Mouse (Mus musculus): Measurements from ENCODE around the gene Nup98.

Nup98 gene

DNA sequence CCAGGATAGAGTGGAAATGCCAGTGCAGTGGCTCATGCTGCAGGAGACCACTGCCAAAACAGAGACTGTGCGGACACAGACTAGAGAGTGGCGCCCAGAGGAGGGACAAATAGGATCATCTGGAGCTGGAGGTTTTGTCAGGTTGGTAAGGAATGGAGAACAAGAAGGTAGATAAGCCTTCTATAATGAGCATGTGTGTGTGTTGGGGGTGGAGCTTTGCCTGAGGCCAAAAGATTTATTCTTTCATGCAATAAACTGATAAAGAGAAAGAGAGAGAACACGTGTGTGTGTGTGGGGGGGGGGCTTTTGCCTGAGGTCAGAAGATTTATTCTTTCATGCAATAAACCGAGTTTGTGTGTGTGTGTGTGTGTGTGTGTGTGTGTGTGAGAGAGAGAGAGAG, 23.1 kb upstream of the Nup98 start:
- in situ Hi-C loops (cut with MboI; ENCODE audit: low sequenced_read_pairs), result no loop called here

DNA sequence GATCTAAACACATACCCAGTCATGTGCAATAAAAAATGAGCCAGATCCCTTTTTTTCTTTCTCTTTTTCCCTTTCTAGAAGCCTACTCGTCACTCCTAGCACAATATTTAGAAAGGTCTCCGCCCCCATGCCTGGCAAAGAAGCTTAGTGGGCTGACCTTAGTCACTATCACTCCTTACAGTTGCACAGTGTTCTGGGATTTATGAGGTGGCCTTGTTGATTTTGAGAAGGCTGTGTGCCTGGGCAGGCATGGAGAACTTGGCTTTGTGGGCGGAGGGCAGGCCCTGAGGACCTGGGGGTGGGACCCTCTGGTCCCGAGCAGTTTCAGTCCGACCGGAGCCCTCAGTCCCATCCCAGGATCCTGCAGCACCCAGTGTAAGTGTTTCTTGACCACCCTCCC, 19.8 kb upstream of the Nup98 start:
- in situ Hi-C loops (cut with MboI; ENCODE audit: low sequenced_read_pairs), result no loop called here

DNA sequence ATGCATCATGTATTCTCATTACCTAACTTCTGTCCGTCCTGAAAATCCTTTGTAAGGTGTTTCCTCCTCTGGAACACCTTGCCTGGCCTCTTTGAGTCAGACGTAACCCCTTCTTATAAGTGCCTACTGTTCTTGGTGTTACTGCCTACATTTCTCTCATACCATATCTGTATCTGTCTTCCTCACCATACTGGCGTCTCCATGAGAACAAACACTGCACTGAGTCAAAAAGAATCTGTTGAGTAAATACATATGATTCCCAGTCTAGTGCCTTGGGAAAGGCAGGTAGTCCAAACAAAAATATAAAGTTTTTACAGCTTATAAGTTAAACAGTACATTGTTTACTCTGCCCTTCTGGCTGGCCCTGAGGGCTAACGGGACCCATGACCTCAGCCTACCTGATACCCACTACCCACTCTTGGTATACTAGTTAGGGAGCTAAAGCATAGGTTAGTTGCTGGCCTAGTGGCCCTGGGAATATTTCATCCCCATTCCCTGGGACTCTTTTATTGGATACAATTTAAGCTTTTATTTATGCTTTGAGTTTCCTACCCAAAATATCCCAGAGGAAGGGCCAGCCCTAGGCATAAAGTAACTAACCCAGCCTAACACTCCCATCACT, 18.2 kb upstream of the Nup98 start:
- in situ Hi-C loops (cut with MboI; ENCODE audit: low sequenced_read_pairs), result no loop called here

DNA sequence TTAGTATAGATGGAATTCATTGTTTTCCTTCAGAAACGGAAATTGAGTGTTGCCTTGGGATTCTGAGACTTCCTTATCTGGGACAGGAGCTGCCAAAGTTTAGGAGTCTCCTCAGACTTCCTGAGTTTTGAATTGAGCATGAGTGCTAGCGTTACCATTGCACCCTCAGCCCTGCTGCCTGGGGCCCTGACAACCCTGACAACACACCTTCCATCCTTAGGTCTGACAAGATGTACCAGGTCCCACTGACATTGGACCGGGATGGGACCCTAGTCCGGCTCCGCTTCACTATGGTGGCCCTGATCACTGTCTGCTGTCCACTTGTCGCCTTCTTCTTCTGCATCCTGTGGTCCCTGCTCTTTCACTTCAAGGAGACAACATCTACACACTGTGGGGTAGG, 16.1 kb upstream of the Nup98 start:
- in situ Hi-C loops (cut with MboI; ENCODE audit: low sequenced_read_pairs), result no loop called here

DNA sequence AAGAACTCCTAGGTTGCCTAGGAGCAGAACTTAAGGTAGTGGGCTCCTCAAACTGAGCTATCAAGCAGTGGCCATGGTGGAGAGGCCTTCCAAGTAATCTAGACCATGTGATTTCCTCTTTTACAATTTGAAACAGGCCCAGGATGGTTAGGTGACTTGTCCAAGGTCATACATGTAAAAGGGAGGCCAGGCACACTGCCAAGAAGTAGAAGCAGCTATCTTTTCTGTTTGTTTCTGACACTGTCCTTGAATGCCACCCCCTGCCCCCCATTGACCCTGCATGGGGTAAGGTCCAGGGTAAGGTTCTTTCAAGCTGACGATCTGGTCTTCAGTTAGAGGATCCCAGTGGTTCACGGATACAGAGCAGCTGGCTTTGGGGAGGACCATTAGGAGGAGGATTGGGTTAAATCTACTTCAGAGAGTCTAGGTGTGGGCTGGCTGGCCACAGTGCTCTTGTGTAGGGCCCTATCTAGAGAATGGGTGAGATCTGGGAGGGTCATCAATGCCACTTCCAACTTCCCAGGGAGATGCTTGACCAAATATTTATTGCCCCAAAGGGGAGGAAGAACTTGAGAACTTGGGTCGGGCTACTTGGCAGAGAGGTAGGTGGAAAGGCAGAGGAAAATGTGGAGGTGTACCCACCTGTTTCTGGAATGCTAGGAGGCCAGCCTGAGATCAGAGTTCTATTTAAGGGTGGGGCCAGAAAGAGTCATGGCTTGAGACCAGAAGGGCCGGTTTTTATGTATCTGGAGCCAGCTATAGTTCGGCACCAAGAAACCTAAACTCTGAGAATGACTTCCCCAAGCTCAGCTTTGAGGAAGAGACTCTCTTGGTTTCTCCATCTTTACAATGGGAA, 14.1 kb upstream of the Nup98 start:
- in situ Hi-C loops (cut with MboI; ENCODE audit: low sequenced_read_pairs), result no loop called here

DNA sequence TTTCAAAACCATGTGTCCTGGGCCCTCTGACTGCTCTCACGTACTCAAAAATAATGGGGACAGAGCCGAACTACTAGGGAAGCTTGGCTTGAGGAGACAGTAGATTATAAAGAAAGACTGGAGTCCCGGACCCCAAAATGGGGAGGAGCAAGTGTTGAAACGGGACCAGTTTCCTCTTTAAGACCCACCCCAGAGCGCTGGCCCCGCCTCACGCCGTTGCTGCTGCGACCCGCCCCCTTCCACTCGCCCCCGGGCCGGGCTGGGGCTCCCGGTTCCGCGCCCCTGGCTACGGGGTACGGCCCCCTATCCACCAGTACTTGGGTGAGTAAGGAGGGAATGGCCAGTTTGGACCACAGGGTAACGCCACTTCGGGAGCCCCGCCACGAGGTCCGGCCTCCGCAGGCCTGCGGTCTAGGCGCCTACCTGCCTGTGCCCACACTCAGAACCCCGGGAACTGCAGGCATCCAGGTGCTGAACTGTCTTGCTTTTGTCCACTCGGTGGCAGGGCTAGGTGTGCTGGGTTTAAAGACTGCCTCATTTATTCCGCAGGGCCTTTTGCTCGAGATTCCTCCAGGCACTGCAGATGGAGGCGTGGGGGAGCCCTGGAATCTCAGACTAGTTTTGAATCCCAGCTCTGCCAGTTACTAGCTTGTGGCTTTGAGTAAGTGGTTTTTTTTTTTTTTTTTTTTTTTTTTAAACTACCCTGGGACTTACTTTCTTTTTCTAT, 13.0 kb upstream of the Nup98 start:
- in situ Hi-C loops (cut with MboI; ENCODE audit: low sequenced_read_pairs), result no loop called here

DNA sequence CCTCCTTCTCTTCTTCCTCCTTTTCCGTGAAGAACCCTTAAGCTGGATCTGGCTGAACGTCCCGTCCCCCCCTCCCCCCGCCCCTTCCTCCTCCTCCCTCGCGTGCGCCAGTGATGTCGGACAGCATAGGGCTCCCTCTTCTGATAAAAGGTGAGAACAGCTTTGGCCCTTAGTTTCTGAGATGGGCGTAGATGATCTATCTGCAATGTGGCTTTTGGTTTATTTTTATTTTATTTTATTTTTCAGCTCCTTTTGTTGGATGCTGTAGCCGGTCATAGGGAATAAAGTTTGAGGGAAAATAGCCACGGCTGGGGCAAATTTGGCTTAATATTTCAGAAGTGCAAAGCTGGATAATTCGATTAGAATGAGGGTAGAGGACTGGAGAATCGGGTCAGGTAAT, 12.4 kb upstream of the Nup98 start:
- in situ Hi-C loops (cut with MboI; ENCODE audit: low sequenced_read_pairs), result no loop called here

DNA sequence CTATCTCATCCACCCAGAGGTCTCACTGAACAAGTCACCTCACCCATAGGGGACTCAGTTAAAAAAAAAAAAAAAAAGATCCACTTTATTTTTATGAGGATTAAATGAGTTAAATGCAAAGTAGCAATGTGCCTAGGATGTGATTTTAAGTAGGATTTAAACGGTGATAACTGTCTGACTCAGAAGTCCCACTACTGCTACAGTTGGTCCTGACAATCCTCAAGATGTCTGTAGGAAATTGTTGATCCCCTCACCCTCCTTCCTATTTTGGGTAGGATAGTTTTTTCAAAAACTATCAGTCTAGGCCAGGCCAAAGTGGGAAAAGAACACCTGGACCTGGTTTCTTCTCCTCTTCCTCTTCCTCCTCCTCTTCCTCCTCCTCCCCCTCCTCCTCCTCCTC, 11.9 kb upstream of the Nup98 start:
- in situ Hi-C loops (cut with MboI; ENCODE audit: low sequenced_read_pairs), result no loop called here

DNA sequence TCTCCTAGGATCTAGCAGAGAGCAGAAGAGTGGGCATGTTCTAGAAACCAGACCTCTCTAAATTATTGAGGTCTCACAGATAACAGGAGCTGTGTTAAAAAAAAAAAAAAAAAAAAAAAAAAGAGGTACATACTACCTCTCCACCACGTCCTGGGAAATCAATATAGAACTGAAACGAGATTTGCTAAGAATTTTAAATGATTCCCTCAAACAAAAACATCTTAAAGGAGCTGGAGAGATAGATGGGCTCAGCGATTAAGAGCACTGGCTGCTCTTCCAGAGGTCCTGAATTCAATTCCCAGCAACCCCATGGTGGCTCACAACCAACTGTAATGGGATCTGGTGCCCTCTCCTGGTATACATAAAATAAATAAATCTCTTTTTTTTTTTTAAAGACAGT, 1.1 kb upstream of the Nup98 start:
- in situ Hi-C loops (cut with MboI; ENCODE audit: low sequenced_read_pairs), result no loop called here

DNA sequence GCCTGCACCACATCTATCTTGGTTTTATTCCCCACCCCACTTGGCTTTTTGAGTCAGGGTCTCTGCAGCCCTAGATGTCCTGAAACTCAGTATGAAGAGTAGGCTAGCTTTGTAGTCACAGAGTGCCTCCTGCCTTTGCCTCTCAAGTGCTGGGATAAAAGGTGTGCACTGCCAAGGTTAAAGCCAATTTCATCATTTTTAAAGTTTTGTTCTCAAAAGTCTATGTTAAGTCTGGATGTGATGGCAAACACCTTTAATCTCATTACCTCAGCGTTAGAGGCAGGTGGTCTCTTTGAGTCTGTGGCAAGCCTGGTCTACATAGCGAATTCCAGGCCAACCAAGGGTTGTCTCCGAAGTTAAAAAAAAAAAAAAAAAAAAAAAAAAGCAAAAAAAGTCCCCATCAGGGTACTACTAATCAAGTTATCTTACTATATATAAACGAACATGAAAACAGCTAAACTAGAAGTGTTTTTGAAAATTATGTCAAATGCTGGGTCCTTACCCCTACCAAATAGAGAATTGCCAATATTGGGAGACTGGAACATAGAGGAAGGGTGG, 1.1 kb downstream of the Nup98 start:
- in situ Hi-C loops (cut with MboI; ENCODE audit: low sequenced_read_pairs), result no loop called here

DNA sequence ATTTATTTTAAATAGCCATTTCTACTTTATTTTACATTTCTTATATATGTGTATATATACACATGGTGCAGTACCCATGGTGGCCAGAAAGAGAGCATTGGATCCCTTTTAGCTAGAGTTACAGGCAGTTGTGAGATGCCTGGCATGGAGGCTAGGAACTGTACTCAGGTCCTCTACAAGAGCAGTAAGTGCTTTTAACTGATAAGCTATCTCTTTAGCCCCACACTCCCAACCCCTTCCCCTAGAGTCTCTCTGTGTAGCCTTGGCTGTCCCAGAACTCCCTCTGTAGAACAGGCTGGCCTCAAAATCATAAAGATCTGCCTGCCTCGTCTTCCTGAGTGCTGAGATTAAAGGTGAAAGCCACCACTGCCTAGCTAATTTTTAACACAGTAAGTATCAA, 4.3 kb downstream of the Nup98 start:
- in situ Hi-C loops (cut with MboI; ENCODE audit: low sequenced_read_pairs), result no loop called here

DNA sequence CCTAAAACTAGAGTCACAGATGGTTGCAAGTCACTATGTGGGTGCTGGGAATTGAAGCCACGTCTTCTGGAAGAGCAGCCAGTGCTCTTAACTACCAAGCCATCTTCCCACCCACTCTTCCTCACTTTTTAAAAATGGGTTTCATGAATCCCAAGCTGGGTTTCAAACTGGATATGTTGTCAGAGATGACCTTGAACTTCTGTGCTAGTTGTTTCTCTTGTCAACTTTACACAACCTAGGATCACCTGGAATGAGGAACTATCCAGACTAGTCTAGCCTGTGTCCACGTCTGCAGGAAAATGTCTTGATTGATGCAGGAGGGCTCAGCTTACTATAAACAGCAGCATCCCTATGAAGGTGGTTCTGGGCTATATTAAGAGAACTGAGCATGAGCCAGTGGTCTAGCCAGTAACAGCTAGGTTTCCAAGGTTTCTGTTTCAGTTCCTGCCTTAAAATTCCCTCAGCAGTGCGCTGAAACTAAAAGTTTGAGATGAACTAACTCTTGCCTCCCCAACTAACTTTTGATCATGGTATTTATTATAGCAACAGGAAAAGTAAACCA, 5.6 kb downstream of the Nup98 start:
- in situ Hi-C loops (cut with MboI; ENCODE audit: low sequenced_read_pairs), result no loop called here

DNA sequence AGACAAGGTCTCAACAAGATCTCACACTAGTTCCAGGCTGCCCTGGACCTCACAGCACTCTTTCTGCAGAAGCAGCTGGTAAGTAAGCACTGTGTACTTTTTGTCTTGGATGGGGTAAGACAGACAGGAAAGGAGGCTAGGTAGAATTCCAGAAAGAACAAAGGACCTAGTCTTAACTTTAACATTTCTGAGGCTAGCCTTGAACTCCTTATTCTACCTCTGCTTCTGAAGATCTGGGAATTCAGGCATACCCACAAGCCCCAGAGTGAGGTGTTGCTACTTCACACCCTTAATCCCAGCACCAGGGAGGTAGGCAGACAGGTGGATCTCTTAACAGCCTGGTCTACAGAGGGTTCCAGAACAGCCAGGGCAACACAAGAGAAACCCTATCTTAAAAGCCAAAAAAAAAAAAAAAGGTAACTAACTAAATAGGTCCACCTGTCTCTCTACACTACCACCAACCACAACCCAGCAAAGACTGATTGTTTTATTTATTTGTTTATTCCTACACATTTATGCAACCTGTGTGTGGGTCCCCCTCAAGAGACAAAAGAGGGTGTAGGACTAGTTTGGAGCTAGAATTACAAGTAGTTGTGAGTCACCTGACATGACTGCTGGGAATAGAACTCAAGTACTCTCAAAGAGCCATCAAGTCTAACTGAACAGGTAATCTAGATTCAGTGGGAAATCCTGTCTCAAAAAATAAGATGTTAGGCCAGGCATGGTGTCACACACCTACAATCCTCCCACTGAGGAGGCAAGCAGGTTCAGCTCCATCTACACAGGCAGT, 8.8 kb downstream of the Nup98 start:
- in situ Hi-C loops (cut with MboI; ENCODE audit: low sequenced_read_pairs), result no loop called here

DNA sequence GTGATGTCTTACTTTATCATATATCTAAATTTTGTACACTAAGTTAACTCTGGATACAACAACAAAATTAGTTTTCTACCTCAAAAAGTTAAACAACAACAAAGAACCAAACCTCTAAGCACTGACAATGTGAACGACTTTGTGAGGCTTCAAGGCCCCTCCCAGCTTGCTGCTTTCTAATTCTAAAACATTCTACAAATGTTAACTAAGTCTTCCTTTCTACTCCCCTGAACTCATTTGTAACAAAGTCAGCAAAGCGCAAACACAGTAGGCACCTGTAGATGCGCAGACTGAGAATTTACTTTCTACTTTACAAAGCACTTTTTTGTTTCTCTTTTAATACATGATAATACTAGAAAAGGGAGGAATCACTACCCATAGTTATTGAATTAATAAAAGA, 9.4 kb downstream of the Nup98 start:
- in situ Hi-C loops (cut with MboI; ENCODE audit: low sequenced_read_pairs), result no loop called here

DNA sequence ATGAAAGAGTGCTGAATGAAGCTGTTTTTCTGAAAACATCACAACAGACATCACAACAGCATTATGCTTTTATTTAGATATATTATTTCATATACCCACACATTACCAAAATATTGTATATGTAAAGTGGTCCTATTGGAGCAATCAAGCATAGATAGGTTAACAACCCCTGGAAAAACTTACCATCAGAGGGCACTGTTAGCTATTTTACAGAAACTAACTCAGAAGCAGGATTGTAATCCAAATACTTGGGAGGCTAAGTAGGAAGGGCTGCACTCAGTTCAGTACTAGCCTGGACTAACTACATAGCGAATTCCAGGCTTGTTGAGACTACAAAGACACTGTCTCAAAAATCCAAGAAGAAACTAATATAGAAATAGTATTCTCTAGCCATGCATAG, 17.6 kb downstream of the Nup98 start:
- in situ Hi-C loops (cut with MboI; ENCODE audit: low sequenced_read_pairs), result no loop called here

DNA sequence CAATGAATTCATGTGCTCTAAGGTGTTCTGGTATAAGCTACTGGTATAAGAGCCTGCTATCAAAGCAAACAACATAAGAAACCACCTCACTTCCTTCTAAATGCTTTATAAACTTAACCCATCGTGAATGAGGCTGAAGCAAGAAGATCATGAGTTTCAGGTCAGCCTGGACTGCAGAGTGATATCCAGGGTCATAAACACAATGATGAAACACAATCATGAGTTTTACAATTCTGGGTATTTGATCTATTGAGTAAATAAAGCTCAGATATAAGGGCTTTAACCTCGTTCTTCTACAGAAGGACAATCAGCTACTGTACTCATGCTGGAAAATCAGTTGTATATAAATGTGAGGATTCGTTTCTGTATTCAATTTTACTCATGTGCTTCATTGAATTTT, 26.1 kb downstream of the Nup98 start:
- in situ Hi-C loops (cut with MboI; ENCODE audit: low sequenced_read_pairs), result no loop called here

DNA sequence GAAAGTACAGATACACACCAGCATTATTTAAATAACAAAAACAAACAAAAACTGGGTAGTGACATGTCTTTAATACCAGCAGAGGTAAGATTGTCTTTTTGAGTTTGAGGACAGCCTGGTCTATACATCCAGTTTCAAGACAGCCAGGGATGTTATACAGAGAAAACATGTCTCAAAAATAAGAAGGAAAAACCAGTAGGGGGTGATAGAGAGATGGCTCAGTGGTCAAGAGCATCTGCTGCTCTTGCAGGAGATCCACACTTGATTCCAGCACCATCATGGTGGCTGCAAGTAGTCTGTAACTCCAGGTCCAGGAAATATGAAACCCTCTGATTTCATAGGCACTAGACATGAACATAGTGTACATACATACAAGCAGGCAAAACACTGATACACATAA, 39.7 kb downstream of the Nup98 start:
- in situ Hi-C loops (cut with MboI; ENCODE audit: low sequenced_read_pairs), result no loop called here

DNA sequence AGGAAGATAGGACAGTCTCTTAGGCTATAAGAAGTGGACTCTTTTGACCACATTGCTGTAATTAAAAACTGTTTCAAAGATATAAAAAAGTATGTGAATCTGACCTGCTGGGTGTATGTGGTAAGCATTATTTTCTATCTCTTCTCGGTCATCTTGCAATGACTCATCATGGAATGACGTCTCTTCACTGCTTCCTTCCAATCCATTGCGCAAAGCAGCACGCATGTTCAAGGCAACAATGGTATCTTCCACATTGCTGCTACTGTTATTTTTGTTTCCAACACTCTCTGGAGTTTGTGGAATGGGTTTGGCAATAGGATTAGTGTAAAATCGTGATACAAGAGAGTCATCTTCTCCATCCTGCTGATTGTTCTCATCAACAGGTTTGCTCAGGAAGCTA, 56.3 kb downstream of the Nup98 start:
- in situ Hi-C loops (cut with MboI; ENCODE audit: low sequenced_read_pairs), result no loop called here

DNA sequence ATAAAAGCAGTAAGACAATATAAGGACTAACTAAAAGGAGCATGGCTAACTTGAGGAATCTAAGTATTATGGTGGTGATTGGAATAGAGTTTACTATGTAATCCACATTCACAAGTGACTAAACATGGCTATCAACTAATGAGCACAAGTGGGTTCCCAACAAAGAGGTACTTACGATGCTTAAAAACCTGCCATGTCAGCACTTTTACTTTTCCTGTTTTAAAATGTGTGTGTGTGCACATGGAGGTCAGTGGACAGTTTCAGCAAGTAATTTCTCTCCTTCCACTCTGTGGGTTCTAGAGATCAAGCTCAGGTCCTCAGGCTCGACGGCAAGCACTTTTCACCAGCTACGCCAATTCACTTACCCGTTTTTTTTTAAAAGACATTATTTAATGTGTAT, 72.1 kb downstream of the Nup98 start:
- in situ Hi-C loops (cut with MboI; ENCODE audit: low sequenced_read_pairs), result no loop called here

DNA sequence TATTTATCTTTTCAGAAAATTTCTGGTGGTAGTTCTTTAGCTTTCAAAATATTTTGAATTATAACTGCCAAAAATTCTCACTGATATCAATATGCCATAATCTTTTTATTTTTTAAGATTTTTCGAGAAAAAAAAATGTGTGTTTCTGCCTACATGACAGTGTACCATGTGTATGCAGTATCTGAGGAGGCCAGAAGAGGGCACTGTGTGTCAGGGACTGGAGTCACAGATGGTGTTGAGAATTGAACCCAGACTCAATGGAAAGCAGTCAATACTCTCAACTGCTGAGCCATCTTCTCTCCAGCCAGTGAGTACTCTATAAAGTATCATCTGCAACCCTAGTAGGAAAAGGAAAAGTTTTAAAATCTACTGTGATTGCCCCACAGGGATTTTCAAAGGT, 72.5 kb downstream of the Nup98 start:
- in situ Hi-C loops (cut with MboI; ENCODE audit: low sequenced_read_pairs), result no loop called here

DNA sequence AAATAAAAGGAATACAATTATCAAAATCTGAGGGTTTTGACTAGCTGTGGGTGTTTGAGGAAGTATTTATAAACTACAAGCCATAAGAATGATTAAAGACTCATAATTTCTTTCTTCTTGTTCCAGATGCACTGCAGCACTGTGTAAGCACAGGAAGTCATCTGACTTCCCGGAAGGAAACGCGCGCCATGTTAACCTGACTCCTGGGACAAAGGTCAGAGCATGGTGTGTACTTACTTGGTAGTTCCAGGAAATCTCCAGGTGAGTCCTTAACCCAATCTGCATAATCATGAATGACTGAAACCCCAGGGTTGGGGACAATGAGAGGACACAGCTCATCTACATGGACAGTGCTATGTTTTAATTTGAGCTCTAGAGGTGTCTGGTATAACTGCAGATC, 77.6 kb downstream of the Nup98 start:
- in situ Hi-C loops (cut with MboI; ENCODE audit: low sequenced_read_pairs), result no loop called here

All from CH12F3 (cell line).